9 mouse cellular contexts compared by ENCODE assay signal in the genomic region with DNA sequence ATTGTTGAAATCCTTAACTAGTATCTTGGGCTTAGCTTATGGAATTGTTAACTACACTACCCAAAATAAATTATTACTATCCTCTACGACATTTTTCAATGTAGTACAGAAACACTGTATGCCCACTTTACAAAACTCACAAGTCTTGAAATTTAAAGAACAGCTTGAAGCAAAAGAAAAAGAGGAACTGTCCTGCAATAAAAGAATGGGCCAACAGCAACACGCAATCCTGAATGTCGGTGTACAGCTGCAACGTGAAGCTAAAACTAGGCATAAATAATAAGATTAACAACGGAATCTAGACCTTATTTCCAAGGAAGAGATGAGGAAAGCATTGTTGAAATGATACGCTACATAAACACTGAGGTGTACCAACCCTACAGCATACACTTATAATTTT. TPM values are rescaled to one million over a fixed set of nuclear protein-coding genes. Genes with fewer than 3 reads are reported as not detected.
DNase-seq lines count a peak whose midpoint lies in the region; ATAC-seq lines count a peak whose summit lies in the region.
"Had no signal": no experiment of that assay in that cellular context is flagged by ENCODE, and none has a peak within 500 bp of the region (broad histone marks: within the 10 kb centered on the region; RNA-seq: fewer than 3 reads in every experiment).

No protein-coding gene starts in this region.

- H3K27ac ChIP-seq in kidney, embryonic 14.5 days (ENCODE audit: low read depth, low read length): peak overlapping the region; percentile 91; the same call in 1 of the 2 replicates
- H3K27ac ChIP-seq in embryonic facial prominence, embryonic 10.5 days (replicated peaks): peak overlapping the region; percentile 96
- peak overlapping the region; percentile 92 for H3K27ac ChIP-seq in intestine, embryonic 14.5 days (ENCODE audit: low read depth)
- no peak overlapping the region for H3K27ac ChIP-seq in midbrain, embryonic 15.5 days

- intact Hi-C loops in left cerebral cortex, postnatal 36 days (cut with DNase I): no loop called here

- H3K4me1 ChIP-seq in kidney, embryonic 14.5 days (ENCODE audit: control insufficient read depth, insufficient read depth, low read length): peaks cover 7% of the 10 kb centered on the region
- peaks cover 32% of the 10 kb centered on the region for H3K4me1 ChIP-seq in embryonic facial prominence, embryonic 10.5 days
- H3K4me1 ChIP-seq in intestine, embryonic 14.5 days (replicated peaks; ENCODE audit: control insufficient read depth, insufficient read depth, low read length): peaks cover 13% of the 10 kb centered on the region
- peaks cover 15% of the 10 kb centered on the region for H3K4me1 ChIP-seq in midbrain, embryonic 15.5 days

- DNase-seq in kidney, postnatal 10 days: no peak
- DNase-seq in embryonic facial prominence, embryonic 10.5 days (ENCODE audit: low spot score): no peak
- no peak for DNase-seq in intestine, embryonic 14.5 days (ENCODE audit: low spot score)
- DNase-seq in left cerebral cortex, postnatal 36 days (ENCODE audit: low spot score in 2 of 2): no peak
- DNase-seq in thymus, postnatal 0 days (ENCODE audit: low spot score): no peak
- no peak for DNase-seq in frontal cortex, postnatal 36 days (ENCODE audit: low spot score in 2 of 2)

- no peaks in the 10 kb centered on the region for H3K9me3 ChIP-seq in kidney, embryonic 14.5 days (ENCODE audit: control insufficient read depth, low read length)
- H3K9me3 ChIP-seq in embryonic facial prominence, embryonic 10.5 days: no peaks in the 10 kb centered on the region
- no peaks in the 10 kb centered on the region for H3K9me3 ChIP-seq in intestine, embryonic 14.5 days (ENCODE audit: control insufficient read depth, low read length)
- H3K9me3 ChIP-seq in midbrain, embryonic 15.5 days: no peaks in the 10 kb centered on the region

- H3K4me2 ChIP-seq in kidney, embryonic 14.5 days (replicated peaks; ENCODE audit: low read depth, low read length): peak overlapping the region; percentile 62
- peak overlapping the region; percentile 72 for H3K4me2 ChIP-seq in intestine, embryonic 14.5 days (ENCODE audit: low read length)
- peak overlapping the region; percentile 98 for H3K4me2 ChIP-seq in midbrain, embryonic 15.5 days

- H3K9ac ChIP-seq in kidney, embryonic 14.5 days (ENCODE audit: low read depth, low read length): peak overlapping the region; percentile 81
- peak overlapping the region; percentile 75 for H3K9ac ChIP-seq in intestine, embryonic 14.5 days (ENCODE audit: low read length)
- no peak overlapping the region for H3K9ac ChIP-seq in midbrain, embryonic 15.5 days

- H3K27me3 ChIP-seq in kidney, embryonic 14.5 days (ENCODE audit: control insufficient read depth, insufficient read depth, low read length): no peaks in the 10 kb centered on the region
- no peaks in the 10 kb centered on the region for H3K27me3 ChIP-seq in embryonic facial prominence, embryonic 10.5 days (replicated peaks; ENCODE audit: low read depth, poor library complexity, severe bottlenecking)
- H3K27me3 ChIP-seq in intestine, embryonic 14.5 days (replicated peaks; ENCODE audit: control insufficient read depth, insufficient read depth, low read length): no peaks in the 10 kb centered on the region
- no peaks in the 10 kb centered on the region for H3K27me3 ChIP-seq in midbrain, embryonic 15.5 days (replicated peaks)
- H3K27me3 ChIP-seq: Patski had no signal

- peak overlapping the region; percentile 73 for H3K4me3 ChIP-seq in kidney, embryonic 14.5 days (ENCODE audit: low read length)
- peak overlapping the region; percentile 87 for H3K4me3 ChIP-seq in embryonic facial prominence, embryonic 10.5 days
- H3K4me3 ChIP-seq in intestine, embryonic 14.5 days (ENCODE audit: low read depth, low read length): peak overlapping the region; percentile 98
- peak overlapping the region; percentile 80 for H3K4me3 ChIP-seq in midbrain, embryonic 15.5 days

- no peaks in the 10 kb centered on the region for H3K36me3 ChIP-seq in kidney, embryonic 14.5 days (ENCODE audit: control insufficient read depth, insufficient read depth, low read length)
- H3K36me3 ChIP-seq in embryonic facial prominence, embryonic 10.5 days (replicated peaks): peaks cover 28% of the 10 kb centered on the region
- no peaks in the 10 kb centered on the region for H3K36me3 ChIP-seq in intestine, embryonic 14.5 days (ENCODE audit: control insufficient read depth, insufficient read depth, low read length)
- H3K36me3 ChIP-seq in midbrain, embryonic 15.5 days (replicated peaks): no peaks in the 10 kb centered on the region

- no peak for ATAC-seq in kidney, embryonic 14.5 days (ENCODE audit: low FRiP score, low TSS enrichment)
- ATAC-seq in intestine, embryonic 14.5 days (replicated peaks; ENCODE audit: low FRiP score, low TSS enrichment, low read depth): no peak
- ATAC-seq in midbrain, embryonic 15.5 days (replicated peaks): no peak

- WGBS in kidney, embryonic 14.5 days: 20% methylated on average over 6 of the region's 6 CpGs
- 27% methylated on average over 6 of the region's 6 CpGs for WGBS in embryonic facial prominence, embryonic 10.5 days
- 20% methylated on average over 6 of the region's 6 CpGs for WGBS in intestine, embryonic 14.5 days
- 18% methylated on average over 6 of the region's 6 CpGs for WGBS in midbrain, embryonic 15.5 days

RNA-seq across cellular contexts. Expression of a gene that starts 1.1 kb away (rescaled TPM):
- polyA plus RNA-seq in kidney, embryonic 14.5 days (2014; fragmentation: Nextera tagmentation; extraction: Ambion mirVana): 34.6 and 54.3 TPM in 2 replicates
- polyA plus RNA-seq in embryonic facial prominence, embryonic 10.5 days (2016; fragmentation: Nextera tagmentation; extraction: Ambion mirVana): 41.6 TPM in 2 replicates
- 55.7 and 61.4 TPM in 2 replicates for polyA plus RNA-seq in intestine, embryonic 14.5 days (2014; fragmentation: Nextera tagmentation; extraction: Ambion mirVana)
- polyA plus RNA-seq in midbrain, embryonic 15.5 days (2015; fragmentation: Nextera tagmentation; extraction: Ambion mirVana): 4.5 and 4.7 TPM in 2 replicates
- 10 to 100 TPM; 12.1 to 12.5 TPM for total RNA-seq in left cerebral cortex, postnatal 36 days (2021)
- 20.1 and 20.7 TPM in 2 replicates for polyA plus RNA-seq in thymus, postnatal 0 days (2015; fragmentation: Nextera tagmentation; extraction: Ambion mirVana)

RNA-seq across cellular contexts. Expression of a gene that starts 23.4 kb away (rescaled TPM):
- 3.9 and 5.8 TPM in 2 replicates for polyA plus RNA-seq in kidney, embryonic 14.5 days (2014; fragmentation: Nextera tagmentation; extraction: Ambion mirVana)
- polyA plus RNA-seq in embryonic facial prominence, embryonic 10.5 days (2016; fragmentation: Nextera tagmentation; extraction: Ambion mirVana): 6.2 and 6.8 TPM in 2 replicates
- polyA plus RNA-seq in intestine, embryonic 14.5 days (2014; fragmentation: Nextera tagmentation; extraction: Ambion mirVana): 5.3 and 5.9 TPM in 2 replicates
- polyA plus RNA-seq in midbrain, embryonic 15.5 days (2015; fragmentation: Nextera tagmentation; extraction: Ambion mirVana): 15.9 and 16.6 TPM in 2 replicates
- total RNA-seq in left cerebral cortex, postnatal 36 days (2021): 1 to 10 TPM; 6.9 to 7.9 TPM
- polyA plus RNA-seq in thymus, postnatal 0 days (2015; fragmentation: Nextera tagmentation; extraction: Ambion mirVana): 12.3 and 16.2 TPM in 2 replicates
